Mouse (Mus musculus) heart, adult 2 months (tissue): ENCODE measurements around the gene Dlgap3. TPM values are rescaled to one million over a fixed set of nuclear protein-coding genes. Genes with fewer than 3 reads are reported as not detected.

Experiments
- DNase-seq, 2 experiments: peaks; one replicate each; pipeline ENCODE4 v3.0.0; 2021
- H3K27ac ChIP-seq: fragments of 200-600 bp; 2 replicates; pipeline ENCODE4 v1.8.1; 2022
- H3K27me3 ChIP-seq: fragments of 200-500 bp; 2 replicates; pipeline ENCODE4 v1.6.1; 2012; ENCODE audit warnings: mild to moderate bottlenecking, low read length, inconsistent platforms, mixed read lengths; ENCODE audit not compliant: control insufficient read depth, insufficient read depth
- H3K36me3 ChIP-seq: fragments of 200-500 bp; 2 replicates; pipeline ENCODE4 v1.6.1; 2012; ENCODE audit warnings: low read length, inconsistent platforms; ENCODE audit not compliant: control insufficient read depth, insufficient read depth
- H3K4me1 ChIP-seq: fragments of 200-500 bp; 2 replicates; pipeline ENCODE4 v1.6.1; 2011; ENCODE audit warnings: low read length; ENCODE audit not compliant: control insufficient read depth, insufficient read depth
- H3K4me3 ChIP-seq: fragments of 200-600 bp; 2 replicates; pipeline ENCODE4 v1.8.1; 2022
- H3K79me2 ChIP-seq: fragments of 200-500 bp; replicated peaks from 2 replicates; pipeline ENCODE4 v1.6.1; 2012; ENCODE audit warnings: mild to moderate bottlenecking, inconsistent platforms, low read length, moderate library complexity, mixed read lengths; ENCODE audit not compliant: control insufficient read depth, insufficient read depth
- H3K9ac ChIP-seq: fragments of 200-500 bp; 2 replicates; pipeline ENCODE4 v1.6.1; 2012; ENCODE audit warnings: low read depth, mild to moderate bottlenecking, control low read depth, inconsistent platforms, low read length, mixed read lengths
- CTCF ChIP-seq: fragments of 200-600 bp; IDR thresholded peaks from 2 replicates; pipeline ENCODE4 v1.8.1; 2022; ENCODE audit warnings: antibody characterized with exemption, mild to moderate bottlenecking, moderate library complexity
- EP300 ChIP-seq: fragments of 200-500 bp; IDR thresholded peaks from 2 replicates; pipeline ENCODE4 v1.6.1; 2011; ENCODE audit warnings: low read depth, low read length, control low read depth; ENCODE audit not compliant: insufficient read depth
- POLR2A ChIP-seq: fragments of 200-500 bp; IDR thresholded peaks from 2 replicates; pipeline ENCODE4 v1.6.1; 2011; ENCODE audit warnings: mild to moderate bottlenecking, low read depth, low read length, control low read depth; ENCODE audit not compliant: insufficient read depth
- WGBS: fragments of 180-500 bp; shearing (Covaris S2); methylation state at CpG from one replicate; pipeline ENCODE4 v1.1.7; 2018; 5-methylcytosine and 5-hydroxymethylcytosine counted together
- intact Hi-C: fragments of 180-260 bp; cut with DNase I; formaldehyde crosslinking; loops from one replicate; pipeline ENCODE4 v1.15.1; 2025
- polyA plus RNA-seq: library from polyadenylated mRNA; depleted of rRNA; stranded (reverse); fragments of >200 nt; gene quantifications from 2 replicates; pipeline ENCODE4 v1.2.3, GENCODE M21; 2012
- total RNA-seq, 2 experiments: library from RNA; stranded (reverse); gene quantifications; 2 replicates each; pipeline ENCODE4 v1.2.3; 2021

Dlgap3 gene
- total and polyA plus RNA-seq, 3 experiments, result 0.20 to 0.21 (median 0.21) TPM

DNA sequence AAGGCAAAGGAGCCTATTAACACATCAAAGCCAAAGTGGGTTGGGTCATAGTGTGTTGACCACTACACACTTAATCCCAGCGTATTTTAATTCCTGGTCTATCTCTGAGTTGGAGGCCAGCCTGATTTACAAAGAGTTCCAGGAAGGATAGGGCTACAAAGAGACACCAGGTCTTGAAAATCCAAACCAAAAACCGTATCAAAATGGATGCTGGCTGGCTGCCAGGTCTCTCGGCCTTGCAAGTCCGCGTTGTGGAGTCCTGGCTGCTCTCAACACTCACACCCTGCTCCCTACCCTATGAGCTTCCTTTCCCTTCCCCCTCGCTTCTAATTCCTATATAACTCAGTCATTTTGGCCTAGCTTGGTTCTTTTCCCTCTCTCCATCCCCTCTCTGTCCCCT lies 30.5 kb upstream of the Dlgap3 start:
- TF ChIP-seq POLR2A (no peak), EP300 (no peak), CTCF (no peak)
- no peaks in the 10 kb centered on the region for H3K27me3 ChIP-seq
- H3K4me3 ChIP-seq, result no peak overlapping the region
- no peaks in the 10 kb centered on the region for H3K79me2 ChIP-seq
- no peak overlapping the region for H3K9ac ChIP-seq
- 30% methylated on average over 6 of the region's 6 CpGs for WGBS
- no peak for DNase-seq
- H3K4me1 ChIP-seq, result no peaks in the 10 kb centered on the region
- H3K36me3 ChIP-seq, result no peaks in the 10 kb centered on the region
- no peak overlapping the region for H3K27ac ChIP-seq
- intact Hi-C loops, result no loop called here

DNA sequence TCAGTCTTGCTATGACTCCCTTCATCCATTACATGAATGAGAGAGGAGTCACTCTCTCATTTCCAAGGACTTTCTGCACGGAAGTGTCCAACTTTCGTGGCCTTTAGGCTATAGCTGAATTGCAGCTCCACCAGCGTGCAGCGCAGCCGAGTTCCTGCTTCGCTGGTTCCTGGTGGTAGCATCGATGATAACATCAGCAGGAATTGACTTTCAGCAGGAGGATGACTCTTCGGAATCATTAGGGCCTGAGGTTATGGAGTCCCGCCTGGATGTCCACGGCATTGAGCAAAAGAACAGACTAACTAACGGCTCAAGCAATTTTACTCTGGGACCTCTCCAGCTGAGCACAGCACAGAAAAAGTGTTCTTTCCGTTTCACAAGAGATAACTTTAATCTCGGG lies 19.0 kb upstream of the Dlgap3 start:
- Histone ChIP-seq H3K36me3 (no peaks in the 10 kb centered on the region), H3K79me2 (no peaks in the 10 kb centered on the region), H3K9ac (no peak overlapping the region), H3K4me3 (no peak overlapping the region), H3K4me1 (no peaks in the 10 kb centered on the region), H3K27ac (no peak overlapping the region), H3K27me3 (no peaks in the 10 kb centered on the region)
- WGBS, result 75% methylated on average over 13 of the region's 13 CpGs
- intact Hi-C loops, result no loop called here
- TF ChIP-seq CTCF, result no peak
- TF ChIP-seq POLR2A, result no peak
- TF ChIP-seq EP300, result no peak
- no peak for DNase-seq

DNA sequence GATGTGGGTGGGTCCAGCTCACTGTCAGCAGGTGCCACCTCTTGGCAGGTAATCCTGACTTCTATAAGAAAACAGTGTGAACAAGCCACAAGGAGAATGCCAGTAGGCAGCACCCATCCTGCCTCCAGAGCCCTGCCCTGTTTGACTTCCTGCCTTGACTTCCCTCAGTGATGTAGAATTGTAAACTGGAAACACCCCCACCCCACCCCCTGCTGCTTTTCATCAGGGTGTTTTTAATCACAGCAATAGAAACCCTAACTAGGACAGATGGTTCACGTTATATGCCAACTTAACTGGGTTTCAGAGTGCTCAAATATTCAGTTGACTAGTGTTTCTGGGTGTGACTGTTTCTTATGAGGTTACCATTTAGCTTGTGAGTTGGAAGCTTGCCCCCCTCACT lies 15.7 kb upstream of the Dlgap3 start:
- WGBS, result 56% methylated on average over 1 of the region's 1 CpGs
- H3K4me3 ChIP-seq, result no peak overlapping the region
- H3K27me3 ChIP-seq, result no peaks in the 10 kb centered on the region
- DNase-seq, result no peak
- H3K36me3 ChIP-seq, result no peaks in the 10 kb centered on the region
- intact Hi-C loops, result no loop called here
- H3K9ac ChIP-seq, result no peak overlapping the region
- H3K79me2 ChIP-seq, result no peaks in the 10 kb centered on the region
- H3K27ac ChIP-seq, result no peak overlapping the region
- H3K4me1 ChIP-seq, result no peaks in the 10 kb centered on the region
- TF ChIP-seq POLR2A, result no peak
- no peak for TF ChIP-seq EP300
- no peak for TF ChIP-seq CTCF

DNA sequence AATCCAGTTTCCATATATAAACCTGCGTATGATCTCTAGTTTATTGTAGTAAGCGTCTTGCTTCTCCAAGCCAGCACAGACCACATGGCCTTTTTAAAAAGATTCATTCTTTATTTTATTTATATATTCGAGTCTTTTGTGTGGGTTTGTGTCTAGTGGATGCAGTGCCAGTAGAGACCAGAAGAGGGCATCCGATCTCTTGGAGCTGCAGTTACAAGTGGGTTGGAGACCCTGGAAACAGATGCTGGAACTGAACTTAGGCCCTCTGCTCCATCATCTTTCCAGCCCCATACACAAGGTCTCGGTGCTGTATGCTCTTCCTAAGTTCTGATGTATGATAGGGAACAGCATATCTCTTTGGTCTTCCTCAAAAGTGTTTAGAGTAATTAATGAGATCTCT lies 13.2 kb upstream of the Dlgap3 start:
- intact Hi-C loops, result no loop called here
- no peaks in the 10 kb centered on the region for H3K79me2 ChIP-seq
- H3K4me3 ChIP-seq, result no peak overlapping the region
- WGBS, result 55% methylated on average over 5 of the region's 5 CpGs
- no peak overlapping the region for H3K27ac ChIP-seq
- H3K4me1 ChIP-seq, result no peaks in the 10 kb centered on the region
- no peaks in the 10 kb centered on the region for H3K36me3 ChIP-seq
- TF ChIP-seq EP300 (no peak), CTCF (0 out of 2 replicates have a peak, but pooled peaks have one; percentile 18), POLR2A (no peak)
- no peak overlapping the region for H3K9ac ChIP-seq
- no peaks in the 10 kb centered on the region for H3K27me3 ChIP-seq
- no peak for DNase-seq

DNA sequence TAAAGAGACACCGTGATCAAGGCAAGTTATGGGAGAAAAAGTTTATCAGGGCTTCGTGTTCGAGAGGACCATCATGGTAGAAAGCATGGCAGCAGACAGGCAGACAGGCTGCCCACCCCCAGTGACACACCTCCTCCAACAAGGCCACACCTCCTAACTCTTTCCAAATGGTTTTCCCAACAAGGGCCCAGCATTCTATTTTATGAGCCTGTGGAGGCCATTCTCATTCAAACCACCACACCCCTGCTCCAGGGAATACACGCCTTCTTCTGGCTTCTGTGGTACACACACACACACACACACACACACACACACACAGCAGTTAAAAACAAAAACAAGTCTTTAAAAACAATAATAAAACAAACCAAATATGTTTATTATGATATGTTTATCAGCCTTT lies 11.3 kb upstream of the Dlgap3 start:
- H3K4me1 ChIP-seq, result no peaks in the 10 kb centered on the region
- intact Hi-C loops, result no loop called here
- TF ChIP-seq POLR2A, result no peak
- TF ChIP-seq EP300, result no peak
- no peak for TF ChIP-seq CTCF
- H3K9ac ChIP-seq, result no peak overlapping the region
- WGBS, result 76% methylated on average over 4 of the region's 4 CpGs
- H3K4me3 ChIP-seq, result no peak overlapping the region
- no peaks in the 10 kb centered on the region; the same call in 1 of the 2 replicates for H3K27me3 ChIP-seq
- H3K27ac ChIP-seq, result no peak overlapping the region
- no peak for DNase-seq
- no peaks in the 10 kb centered on the region for H3K79me2 ChIP-seq
- no peaks in the 10 kb centered on the region for H3K36me3 ChIP-seq

DNA sequence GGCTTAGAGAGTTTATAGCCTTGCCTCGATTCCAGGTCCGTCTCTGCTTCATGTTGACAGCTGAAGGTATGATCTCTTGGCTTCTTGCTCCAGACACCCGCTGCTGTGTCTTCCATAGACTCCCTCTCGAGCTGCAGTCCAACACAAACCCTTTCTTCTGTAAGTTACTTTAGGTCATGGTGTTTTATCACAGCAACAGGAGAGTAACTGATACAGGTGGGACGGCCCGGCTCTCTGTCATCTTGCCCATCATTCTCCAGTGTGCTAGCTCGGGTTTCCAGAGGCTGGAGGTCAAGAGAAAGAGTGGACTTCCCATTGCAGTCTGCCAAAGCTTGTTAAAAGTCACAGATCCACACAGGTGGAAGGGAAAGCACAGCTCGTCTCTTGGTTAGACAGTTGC lies 5.1 kb upstream of the Dlgap3 start:
- no peak for TF ChIP-seq EP300
- H3K4me1 ChIP-seq, result no peaks in the 10 kb centered on the region
- intact Hi-C loops, result no loop called here
- no peaks in the 10 kb centered on the region for H3K79me2 ChIP-seq
- no peak overlapping the region for H3K9ac ChIP-seq
- H3K36me3 ChIP-seq, result no peaks in the 10 kb centered on the region
- WGBS, result 64% methylated on average over 8 of the region's 8 CpGs
- no peak overlapping the region for H3K4me3 ChIP-seq
- peaks cover 6% of the 10 kb centered on the region for H3K27me3 ChIP-seq
- DNase-seq, result no peak
- H3K27ac ChIP-seq, result no peak overlapping the region
